Mouse (Mus musculus): ENCODE measurements around the gene Pigo. TPM values are rescaled to one million over a fixed set of nuclear protein-coding genes. Genes with fewer than 3 reads are reported as not detected.
A peak's percentile ranks its signal among the peaks of the same experiment; 100 is the strongest.

Gene Pigo
- polyA plus RNA-seq, 1 experiment = 7.6 TPM

GRCm38 (mm10) chr4:43047231-43047630 is 21.6 kb upstream of the Pigo start:
- Histone ChIP-seq H3K4me3 (replicated peaks) (peak overlapping the region; percentile 87), H3K4me1 (peaks cover 39% of the 10 kb centered on the region), H3K27me3 (replicated peaks) (no peaks in the 10 kb centered on the region), H3K9me3 (no peaks in the 10 kb centered on the region), H3K36me3 (replicated peaks; ENCODE audit: low read length) (no peaks in the 10 kb centered on the region)
- no peak for TF ChIP-seq GATA1 (IDR thresholded peaks at IDR 0.05; ENCODE audit: borderline replicate concordance, low read length)
- TF ChIP-seq FLI1 (IDR thresholded peaks at IDR 0.05; ENCODE audit: low read length) = no peak

GRCm38 (mm10) chr4:43046607-43047006 is 21.0 kb upstream of the Pigo start:
- no peaks in the 10 kb centered on the region for H3K36me3 ChIP-seq (replicated peaks; ENCODE audit: low read length)
- TF ChIP-seq FLI1 (IDR thresholded peaks at IDR 0.05; ENCODE audit: low read length) = no peak
- no peak for TF ChIP-seq GATA1 (IDR thresholded peaks at IDR 0.05; ENCODE audit: borderline replicate concordance, low read length)

GRCm38 (mm10) chr4:43045659-43046302 is 20.2 kb upstream of the Pigo start, which contains the start of gene Fam214b:
Gene Fam214b (minus strand): TSS chr4:43046220.
- no peaks in the 10 kb centered on the region for H3K9me3 ChIP-seq
- H3K36me3 ChIP-seq (replicated peaks; ENCODE audit: low read length) = no peaks in the 10 kb centered on the region
- peaks cover 43% of the 10 kb centered on the region for H3K4me1 ChIP-seq
- peak within 1 kb of the TSS; percentile 94 for H3K4me3 ChIP-seq (replicated peaks)
- H3K27me3 ChIP-seq (replicated peaks) = no peaks in the 10 kb centered on the region
- TF ChIP-seq GATA1 (IDR thresholded peaks at IDR 0.05; ENCODE audit: borderline replicate concordance, low read length) (no peak), FLI1 (IDR thresholded peaks at IDR 0.05; ENCODE audit: low read length) (no peak)

More at GRCm38 (mm10) chr4:43046607-43047006, 21.0 kb upstream of the Pigo start:
- Histone ChIP-seq H3K4me1 (peaks cover 37% of the 10 kb centered on the region), H3K9me3 (no peaks in the 10 kb centered on the region), H3K4me3 (replicated peaks) (peak overlapping the region; percentile 87), H3K27me3 (replicated peaks) (no peaks in the 10 kb centered on the region)

GRCm38 (mm10) chr4:43045285-43045658 is 19.7 kb upstream of the Pigo start:
- H3K36me3 ChIP-seq (replicated peaks; ENCODE audit: low read length) = no peaks in the 10 kb centered on the region
- peaks cover 48% of the 10 kb centered on the region for H3K4me1 ChIP-seq
- no peaks in the 10 kb centered on the region for H3K9me3 ChIP-seq
- peak overlapping the region; percentile 94 for H3K4me3 ChIP-seq (replicated peaks)
- no peaks in the 10 kb centered on the region for H3K27me3 ChIP-seq (replicated peaks)
- TF ChIP-seq GATA1 (IDR thresholded peaks at IDR 0.05; ENCODE audit: borderline replicate concordance, low read length) (no peak), FLI1 (IDR thresholded peaks at IDR 0.05; ENCODE audit: low read length) (no peak)

GRCm38 (mm10) chr4:43044673-43045072 is 19.1 kb upstream of the Pigo start:
- TF ChIP-seq GATA1 (IDR thresholded peaks at IDR 0.05; ENCODE audit: borderline replicate concordance, low read length) = no peak
- TF ChIP-seq FLI1 (IDR thresholded peaks at IDR 0.05; ENCODE audit: low read length) = no peak
- Histone ChIP-seq H3K9me3 (no peaks in the 10 kb centered on the region), H3K27me3 (replicated peaks) (no peaks in the 10 kb centered on the region), H3K4me3 (replicated peaks) (peak overlapping the region; percentile 94), H3K36me3 (replicated peaks; ENCODE audit: low read length) (no peaks in the 10 kb centered on the region), H3K4me1 (peaks cover 51% of the 10 kb centered on the region)

GRCm38 (mm10) chr4:43043644-43044357 is 18.2 kb upstream of the Pigo start:
- TF ChIP-seq GATA1 (IDR thresholded peaks at IDR 0.05; ENCODE audit: borderline replicate concordance, low read length) = no peak
- no peak for TF ChIP-seq FLI1 (IDR thresholded peaks at IDR 0.05; ENCODE audit: low read length)
- no peaks in the 10 kb centered on the region for H3K9me3 ChIP-seq
- peak overlapping the region; percentile 94 for H3K4me3 ChIP-seq (replicated peaks)
- no peaks in the 10 kb centered on the region for H3K27me3 ChIP-seq (replicated peaks)
- H3K36me3 ChIP-seq (replicated peaks; ENCODE audit: low read length) = no peaks in the 10 kb centered on the region
- peaks cover 60% of the 10 kb centered on the region for H3K4me1 ChIP-seq

GRCm38 (mm10) chr4:43040881-43041547 is 15.4 kb upstream of the Pigo start:
- Histone ChIP-seq H3K9me3 (no peaks in the 10 kb centered on the region), H3K4me3 (replicated peaks) (peak overlapping the region; percentile 98), H3K27me3 (replicated peaks) (no peaks in the 10 kb centered on the region), H3K4me1 (peaks cover 79% of the 10 kb centered on the region), H3K36me3 (replicated peaks; ENCODE audit: low read length) (peaks cover 15% of the 10 kb centered on the region)
- TF ChIP-seq FLI1 (IDR thresholded peaks at IDR 0.05; ENCODE audit: low read length) = no peak
- no peak for TF ChIP-seq GATA1 (IDR thresholded peaks at IDR 0.05; ENCODE audit: borderline replicate concordance, low read length)

- Histone ChIP-seq H3K4me3 (replicated peaks) (peak overlapping the region; percentile 98), H3K36me3 (replicated peaks; ENCODE audit: low read length) (peaks cover 24% of the 10 kb centered on the region), H3K9me3 (no peaks in the 10 kb centered on the region), H3K4me1 (peaks cover 77% of the 10 kb centered on the region), H3K27me3 (replicated peaks) (no peaks in the 10 kb centered on the region)
- no peak for TF ChIP-seq GATA1 (IDR thresholded peaks at IDR 0.05; ENCODE audit: borderline replicate concordance, low read length)
- TF ChIP-seq FLI1 (IDR thresholded peaks at IDR 0.05; ENCODE audit: low read length) = no peak
These were observed 14.5 kb upstream of the Pigo start for GRCm38 (mm10) chr4:43040114-43040572.

GRCm38 (mm10) chr4:43039609-43040008 is 14.0 kb upstream of the Pigo start:
- peaks cover 72% of the 10 kb centered on the region for H3K4me1 ChIP-seq

More at GRCm38 (mm10) chr4:43039609-43040008, 14.0 kb upstream of the Pigo start:
- peak overlapping the region; percentile 98 for H3K4me3 ChIP-seq (replicated peaks)
- H3K9me3 ChIP-seq = no peaks in the 10 kb centered on the region
- peaks cover 28% of the 10 kb centered on the region for H3K36me3 ChIP-seq (replicated peaks; ENCODE audit: low read length)
- TF ChIP-seq FLI1 (IDR thresholded peaks at IDR 0.05; ENCODE audit: low read length) (no peak), GATA1 (IDR thresholded peaks at IDR 0.05; ENCODE audit: borderline replicate concordance, low read length) (no peak)
- no peaks in the 10 kb centered on the region for H3K27me3 ChIP-seq (replicated peaks)
